In the genomic region with DNA sequence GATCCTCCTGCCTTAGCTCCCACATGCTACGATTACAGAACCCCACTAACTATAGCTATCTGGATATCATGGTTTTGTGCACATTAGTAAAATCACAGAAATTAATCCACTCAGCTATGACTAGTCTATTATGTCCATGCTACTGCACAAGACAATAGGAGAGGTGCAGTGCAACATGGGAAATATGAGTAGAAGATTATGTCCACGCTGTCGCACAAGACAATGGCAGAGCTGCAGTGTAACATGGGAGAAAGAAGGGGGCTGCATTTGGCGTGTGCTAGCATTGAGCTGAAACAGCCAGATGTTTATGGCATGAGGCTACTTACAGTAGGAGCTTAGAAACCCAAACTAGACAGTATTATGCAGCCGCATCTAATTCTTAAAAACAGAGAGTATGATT, we compare ENCODE assay signal across 12 mouse cellular contexts. TPM values are rescaled to one million over a fixed set of nuclear protein-coding genes. Genes with fewer than 3 reads are reported as not detected.
"Had no signal": no experiment of that assay in that cellular context is flagged by ENCODE, and none has a peak within 500 bp of the region (broad histone marks: within the 10 kb centered on the region; RNA-seq: fewer than 3 reads in every experiment).

No protein-coding gene starts in this region.

- H3K27ac ChIP-seq: kidney, embryonic 15.5 days; limb, embryonic 10.5 days; liver, embryonic 15.5 days had no signal

- H3K4me3 ChIP-seq: kidney, embryonic 15.5 days; limb, embryonic 10.5 days; liver, embryonic 15.5 days had no signal

- H3K4me1 ChIP-seq: limb, embryonic 10.5 days; liver, embryonic 15.5 days had no signal

- DNase-seq: kidney, adult 2 months; kidney, postnatal 14 days; lung, adult 2 months; lung, postnatal 36 days; right cerebral cortex, postnatal 14 days; thymus, postnatal 36 days had no signal

- ATAC-seq: lung, postnatal 0 days had no signal

- H3K9me3 ChIP-seq: kidney, embryonic 15.5 days; limb, embryonic 10.5 days; liver, embryonic 15.5 days had no signal

- H3K9ac ChIP-seq: kidney, embryonic 15.5 days; liver, embryonic 15.5 days had no signal

- H3K36me3 ChIP-seq: kidney, embryonic 15.5 days; limb, embryonic 10.5 days; liver, embryonic 15.5 days had no signal

- H3K27me3 ChIP-seq: kidney, embryonic 15.5 days; liver, embryonic 15.5 days had no signal

- H3K4me2 ChIP-seq: kidney, embryonic 15.5 days; liver, embryonic 11.5 days; liver, embryonic 15.5 days had no signal

RNA-seq across cellular contexts. Expression of a gene that starts 8.0 kb away (rescaled TPM):
- total RNA-seq: neutrophil, adult 5-6 weeks had no signal
